Mouse (Mus musculus): Measurements from ENCODE around the gene Btbd35f4.
"Not testable (repeated sequence)": the region's sequence is repeated elsewhere in the genome, so short reads cannot be mapped to it uniquely, and the experiment has no call there.

The Btbd35f4 gene

GRCm38 (mm10) chrX:4800196-4800595 lies at the start of gene Btbd35f4:
Gene Btbd35f4, plus strand, starts transcription at chrX:4800496.
- DNase-seq (ENCODE audit: extremely low read depth, insufficient read length, low spot score), result not testable (repeated sequence)

DNA sequence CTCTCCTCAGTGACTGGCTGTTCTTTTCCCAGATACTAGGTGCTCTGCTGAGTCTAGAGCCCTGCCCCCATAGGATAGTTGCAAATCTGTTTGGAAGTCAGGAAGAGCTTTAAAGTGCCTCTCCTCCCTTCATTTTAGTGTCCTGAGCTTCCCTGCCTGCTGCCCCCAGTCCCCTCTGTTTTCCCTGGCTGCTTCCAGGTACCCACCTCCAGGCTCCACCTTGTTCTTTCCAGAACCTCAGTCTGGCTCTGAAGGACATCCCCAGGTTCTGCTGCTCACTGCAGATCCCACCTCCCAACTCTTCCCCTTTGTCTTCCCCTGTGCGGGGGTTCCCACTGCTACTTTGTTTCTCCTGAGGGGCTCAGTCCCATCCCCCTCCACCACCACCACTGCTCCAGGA lies 39.7 kb downstream of the Btbd35f4 start:
- not testable (repeated sequence) for DNase-seq (ENCODE audit: extremely low read depth, insufficient read length, low spot score)
